Mouse (Mus musculus): ENCODE results near the gene Ms4a5. TPM values are rescaled to one million over a fixed set of nuclear protein-coding genes. Genes with fewer than 3 reads are reported as not detected.
A peak's percentile ranks its signal among the peaks of the same experiment; 100 is the strongest.
"Not testable (repeated sequence)": the region's sequence is repeated elsewhere in the genome, so short reads cannot be mapped to it uniquely, and the experiment has no call there.

The Ms4a5 gene
- polyA plus RNA-seq, 1 experiment: not detected

DNA sequence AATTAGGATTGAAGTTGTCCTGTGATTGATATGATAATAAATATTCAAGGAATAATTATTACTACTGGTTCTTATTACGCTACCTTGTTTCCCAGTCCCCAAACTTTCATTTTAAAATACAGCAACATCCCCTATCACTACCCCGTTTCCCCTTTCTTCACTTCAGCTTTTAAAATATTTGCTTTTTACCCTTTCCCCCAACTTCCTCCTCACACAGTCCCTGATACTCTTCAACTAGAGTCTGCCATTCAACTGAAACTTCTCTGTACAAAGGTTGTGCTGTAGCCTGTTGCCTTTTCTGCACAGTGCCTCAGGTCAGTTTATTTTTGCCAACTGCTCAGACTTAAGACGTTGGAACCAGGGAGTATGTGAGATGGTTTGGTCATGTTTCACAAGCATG lies 20.1 kb downstream of the Ms4a5 start:
- WGBS: 16% methylated on average over 3 of the region's 3 CpGs
- TF ChIP-seq POLR2A (IDR thresholded peaks at IDR 0.05; ENCODE audit: low read depth, low read length) (no peak; the same call in 1 of the 2 replicates), CTCF (IDR thresholded peaks at IDR 0.05; ENCODE audit: extremely low read depth, insufficient read depth, insufficient read length, insufficient replicate concordance) (no peak)
- Histone ChIP-seq H3K27me3 (ENCODE audit: control insufficient read depth, insufficient read depth, low read length) (no peaks in the 10 kb centered on the region), H3K36me3 (ENCODE audit: control insufficient read depth, insufficient read depth, low read length) (peaks cover 11% of the 10 kb centered on the region; the same call in 1 of the 2 replicates), H3K4me1 (ENCODE audit: control insufficient read depth, insufficient read depth, insufficient read length) (peaks cover 11% of the 10 kb centered on the region; the same call in 1 of the 2 replicates), H3K27ac (ENCODE audit: insufficient read depth, low read length) (peak overlapping the region; percentile 94), H3K4me3 (ENCODE audit: extremely low read depth, insufficient read depth, insufficient read length) (peak overlapping the region; percentile 71)
- DNase-seq (ENCODE audit: low read depth in 1 of 2, low spot score in 2 of 2): no peak

DNA sequence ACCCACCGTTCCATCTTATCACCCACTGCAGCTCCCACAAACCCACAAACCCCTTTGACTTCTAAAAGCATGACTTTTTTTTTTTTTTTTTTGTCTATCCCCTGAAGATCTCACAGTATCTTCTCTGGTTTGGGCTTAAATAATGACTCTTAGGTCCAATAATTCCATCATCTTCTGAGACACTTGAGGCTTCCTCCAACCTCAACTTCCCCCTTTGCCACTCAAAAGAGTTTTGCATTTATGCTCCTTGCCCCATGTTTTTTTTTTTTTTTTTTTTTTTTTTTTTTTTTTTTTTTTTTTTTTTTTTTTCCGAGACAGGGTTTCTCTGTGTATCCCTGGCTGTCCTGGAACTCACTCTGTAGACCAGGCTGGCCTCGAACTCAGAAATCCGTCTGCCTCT lies 20.7 kb downstream of the Ms4a5 start:
- H3K27me3 ChIP-seq (ENCODE audit: control insufficient read depth, insufficient read depth, low read length); H3K4me1 ChIP-seq (ENCODE audit: control insufficient read depth, insufficient read depth, insufficient read length); DNase-seq (ENCODE audit: low read depth in 1 of 2, low spot score in 2 of 2): not testable (repeated sequence)
- H3K36me3 ChIP-seq (ENCODE audit: control insufficient read depth, insufficient read depth, low read length): peaks cover 17% of the 10 kb centered on the region
- peak overlapping the region; percentile 72 for H3K27ac ChIP-seq (ENCODE audit: insufficient read depth, low read length)
- 41% methylated on average over 4 of the region's 4 CpGs for WGBS
- H3K4me3 ChIP-seq (ENCODE audit: extremely low read depth, insufficient read depth, insufficient read length): peak overlapping the region; percentile 50

DNA sequence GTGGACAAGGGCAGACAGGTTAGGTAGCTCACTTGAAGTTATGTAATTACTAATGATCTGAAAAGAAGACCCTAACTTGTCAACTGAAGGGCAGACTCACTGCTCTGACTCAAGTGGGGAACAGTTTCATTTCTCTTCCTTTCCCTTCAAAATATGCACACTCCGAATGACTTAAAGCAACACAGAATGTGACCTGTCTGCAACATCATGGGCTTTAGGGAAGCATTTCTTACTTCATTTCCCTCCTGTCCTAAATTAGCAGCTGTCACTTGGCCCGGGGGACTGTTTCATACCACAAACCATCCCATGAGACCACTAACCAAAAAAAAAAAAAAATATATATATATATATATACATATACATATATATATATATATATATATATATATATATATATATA lies 22.2 kb downstream of the Ms4a5 start:
- Histone ChIP-seq H3K27ac (ENCODE audit: insufficient read depth, low read length) (no peak overlapping the region), H3K36me3 (ENCODE audit: control insufficient read depth, insufficient read depth, low read length) (peaks cover 22% of the 10 kb centered on the region), H3K4me1 (ENCODE audit: control insufficient read depth, insufficient read depth, insufficient read length) (peaks cover 2% of the 10 kb centered on the region; the same call in 1 of the 2 replicates), H3K4me3 (ENCODE audit: extremely low read depth, insufficient read depth, insufficient read length) (no peak overlapping the region; the same call in 1 of the 2 replicates), H3K27me3 (ENCODE audit: control insufficient read depth, insufficient read depth, low read length) (no peaks in the 10 kb centered on the region)
- DNase-seq (ENCODE audit: low read depth in 1 of 2, low spot score in 2 of 2): no peak
- TF ChIP-seq CTCF (IDR thresholded peaks at IDR 0.05; ENCODE audit: extremely low read depth, insufficient read depth, insufficient read length, insufficient replicate concordance): no peak
- TF ChIP-seq POLR2A (IDR thresholded peaks at IDR 0.05; ENCODE audit: low read depth, low read length): no peak
- 8% methylated on average over 2 of the region's 2 CpGs for WGBS

DNA sequence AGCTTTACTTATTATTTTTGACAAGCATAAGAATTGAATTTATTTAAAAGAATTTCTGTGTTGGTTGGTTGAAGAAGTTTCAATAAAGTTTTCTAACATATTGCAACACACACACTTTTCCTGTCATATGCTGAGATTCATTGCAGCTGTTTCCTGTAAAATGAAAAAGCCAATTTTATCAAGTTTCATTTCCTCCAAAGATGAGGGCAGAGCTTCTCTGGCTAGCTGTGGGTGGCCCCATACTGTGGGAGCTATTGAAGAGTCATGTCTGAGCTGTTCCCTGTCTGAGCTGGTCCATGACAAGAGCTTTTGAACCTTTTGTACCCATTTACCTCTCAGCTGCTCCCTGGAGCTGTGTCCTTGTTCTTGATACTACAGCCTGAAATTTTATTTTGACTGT lies 39.4 kb downstream of the Ms4a5 start:
- Histone ChIP-seq H3K4me3 (ENCODE audit: extremely low read depth, insufficient read depth, insufficient read length) (no peak overlapping the region), H3K27ac (ENCODE audit: insufficient read depth, low read length) (peak overlapping the region; percentile 58), H3K27me3 (ENCODE audit: control insufficient read depth, insufficient read depth, low read length) (no peaks in the 10 kb centered on the region), H3K4me1 (ENCODE audit: control insufficient read depth, insufficient read depth, insufficient read length) (peaks cover 7% of the 10 kb centered on the region), H3K36me3 (ENCODE audit: control insufficient read depth, insufficient read depth, low read length) (no peaks in the 10 kb centered on the region)
- TF ChIP-seq CTCF (IDR thresholded peaks at IDR 0.05; ENCODE audit: extremely low read depth, insufficient read depth, insufficient read length, insufficient replicate concordance) (no peak), POLR2A (IDR thresholded peaks at IDR 0.05; ENCODE audit: low read depth, low read length) (no peak)
- peak; percentile 36 to 59 for DNase-seq (ENCODE audit: low read depth in 1 of 2, low spot score in 2 of 2)

DNA sequence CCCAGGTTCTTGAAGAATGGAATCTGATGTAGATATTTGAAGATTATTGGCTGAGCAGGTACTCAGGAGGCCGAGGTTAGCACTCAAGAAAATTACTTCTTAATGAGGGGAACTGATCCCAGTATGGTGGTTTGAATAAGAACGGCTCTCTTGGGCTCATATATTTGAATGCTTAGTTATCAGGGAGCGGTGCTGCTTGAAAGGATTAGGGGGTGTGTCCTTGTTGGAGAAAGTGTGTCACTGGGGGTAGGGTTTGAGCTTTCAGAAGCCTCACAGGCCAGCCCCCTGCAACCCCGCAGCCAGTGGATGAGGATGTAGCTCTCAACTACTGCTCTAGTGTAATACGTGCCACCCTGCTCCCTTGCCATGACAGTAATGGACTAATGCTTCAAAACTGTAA lies 41.1 kb downstream of the Ms4a5 start:
- Histone ChIP-seq H3K4me1 (ENCODE audit: control insufficient read depth, insufficient read depth, insufficient read length) (peaks cover 7% of the 10 kb centered on the region), H3K4me3 (ENCODE audit: extremely low read depth, insufficient read depth, insufficient read length) (no peak overlapping the region), H3K27me3 (ENCODE audit: control insufficient read depth, insufficient read depth, low read length) (no peaks in the 10 kb centered on the region), H3K27ac (ENCODE audit: insufficient read depth, low read length) (no peak overlapping the region), H3K36me3 (ENCODE audit: control insufficient read depth, insufficient read depth, low read length) (no peaks in the 10 kb centered on the region)
- no peak for DNase-seq (ENCODE audit: low read depth in 1 of 2, low spot score in 2 of 2)
- WGBS: 88% methylated on average over 5 of the region's 5 CpGs
- TF ChIP-seq CTCF (IDR thresholded peaks at IDR 0.05; ENCODE audit: extremely low read depth, insufficient read depth, insufficient read length, insufficient replicate concordance): no peak
- no peak for TF ChIP-seq POLR2A (IDR thresholded peaks at IDR 0.05; ENCODE audit: low read depth, low read length)

DNA sequence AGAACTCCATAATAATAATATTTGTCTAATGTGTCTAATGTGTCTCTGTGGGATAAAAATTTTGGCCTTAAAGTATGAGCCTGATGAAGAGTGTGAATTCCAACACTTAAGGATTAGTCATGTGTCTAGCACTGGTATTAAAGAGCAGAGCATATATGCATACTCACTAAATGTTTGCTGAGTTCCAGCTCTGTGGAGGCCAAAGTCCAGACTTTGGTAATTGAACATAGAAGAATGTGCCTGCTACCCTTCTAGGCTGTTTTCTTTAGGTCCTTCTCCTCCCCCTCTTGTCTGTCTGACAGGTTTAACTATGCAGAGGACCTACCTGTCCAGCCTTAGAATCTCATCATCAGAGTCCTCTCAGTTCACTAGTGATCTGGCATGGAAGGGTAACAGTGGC lies 47.9 kb downstream of the Ms4a5 start:
- no peak overlapping the region for H3K27ac ChIP-seq (ENCODE audit: insufficient read depth, low read length)
- no peaks in the 10 kb centered on the region for H3K27me3 ChIP-seq (ENCODE audit: control insufficient read depth, insufficient read depth, low read length)
- no peaks in the 10 kb centered on the region; the same call in 1 of the 2 replicates for H3K4me1 ChIP-seq (ENCODE audit: control insufficient read depth, insufficient read depth, insufficient read length)
- no peak overlapping the region for H3K4me3 ChIP-seq (ENCODE audit: extremely low read depth, insufficient read depth, insufficient read length)
- no peak for DNase-seq (ENCODE audit: low read depth in 1 of 2, low spot score in 2 of 2)
- TF ChIP-seq CTCF (IDR thresholded peaks at IDR 0.05; ENCODE audit: extremely low read depth, insufficient read depth, insufficient read length, insufficient replicate concordance) (no peak), POLR2A (IDR thresholded peaks at IDR 0.05; ENCODE audit: low read depth, low read length) (no peak)
- H3K36me3 ChIP-seq (ENCODE audit: control insufficient read depth, insufficient read depth, low read length): no peaks in the 10 kb centered on the region

DNA sequence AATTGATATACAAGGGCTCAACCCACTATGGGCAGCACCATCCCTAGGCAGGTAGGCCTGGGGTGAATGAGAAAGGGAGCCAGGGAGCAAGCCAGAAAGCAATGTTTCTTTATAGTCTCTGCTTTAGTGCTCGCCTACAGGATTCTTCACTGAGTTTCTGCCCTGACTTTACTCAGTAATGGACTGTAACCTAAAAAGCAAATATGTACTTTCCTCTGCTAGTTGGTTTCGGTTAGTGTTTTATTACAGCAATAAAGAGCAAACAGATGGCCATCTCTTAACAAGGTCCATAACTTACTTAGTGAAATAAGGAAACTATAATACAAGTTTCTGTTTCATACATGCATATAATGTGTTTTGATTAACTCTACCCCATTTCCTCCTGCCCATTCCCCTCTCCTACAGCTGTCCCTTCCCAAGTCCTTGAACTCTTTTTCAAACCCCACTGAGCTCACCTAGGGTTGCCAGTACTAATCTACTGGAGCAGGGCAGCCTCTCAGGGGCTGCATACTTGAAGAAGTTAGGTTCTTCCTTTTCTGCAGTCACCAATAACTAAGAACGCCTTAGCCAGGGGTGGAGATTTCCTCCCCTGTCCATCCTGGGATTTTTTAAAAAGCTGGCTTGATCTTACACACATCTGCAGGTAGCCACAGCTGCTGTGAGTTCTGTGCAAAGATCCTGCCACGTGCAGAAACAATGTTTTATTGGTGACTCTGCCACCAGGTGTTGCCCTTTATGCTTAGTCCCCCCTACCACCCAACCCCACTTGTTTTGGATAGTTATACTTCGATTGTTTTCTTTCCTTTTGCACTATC lies 48.5 kb downstream of the Ms4a5 start:
- H3K4me3 ChIP-seq (ENCODE audit: extremely low read depth, insufficient read depth, insufficient read length): no peak overlapping the region
- no peaks in the 10 kb centered on the region for H3K27me3 ChIP-seq (ENCODE audit: control insufficient read depth, insufficient read depth, low read length)
- WGBS: 77% methylated on average over 5 of the region's 5 CpGs
- H3K36me3 ChIP-seq (ENCODE audit: control insufficient read depth, insufficient read depth, low read length): no peaks in the 10 kb centered on the region
- no peak for DNase-seq (ENCODE audit: low read depth in 1 of 2, low spot score in 2 of 2)
- H3K4me1 ChIP-seq (ENCODE audit: control insufficient read depth, insufficient read depth, insufficient read length): no peaks in the 10 kb centered on the region; the same call in 1 of the 2 replicates
- no peak overlapping the region for H3K27ac ChIP-seq (ENCODE audit: insufficient read depth, low read length)
- TF ChIP-seq POLR2A (IDR thresholded peaks at IDR 0.05; ENCODE audit: low read depth, low read length) (no peak), CTCF (IDR thresholded peaks at IDR 0.05; ENCODE audit: extremely low read depth, insufficient read depth, insufficient read length, insufficient replicate concordance) (no peak)
